Mouse (Mus musculus) liver, postnatal 0 days (tissue): ENCODE results near the gene 9930111J21Rik1.
"Not testable (repeated sequence)": the region's sequence is repeated elsewhere in the genome, so short reads cannot be mapped to it uniquely, and the experiment has no call there.

Experiments used
- CTCF ChIP-seq: sonication (generic); IDR thresholded peaks from 2 replicates; pipeline ENCODE4 v1.5.1; 2016; ENCODE audit warnings: antibody characterized with exemption, low read depth
- EP300 ChIP-seq: IDR thresholded peaks from 2 replicates; pipeline ENCODE4 v1.6.1; 2016; ENCODE audit warnings: antibody characterized with exemption, low read depth, mild to moderate bottlenecking

- not testable (repeated sequence) for TF ChIP-seq EP300, CTCF
Measured at GRCm38 (mm10) chr11:48974686-48975085, 4.5 kb downstream of the 9930111J21Rik1 start.
